Mouse (Mus musculus): ENCODE measurements around the gene Mpig6b. TPM values are rescaled to one million over a fixed set of nuclear protein-coding genes. Genes with fewer than 3 reads are reported as not detected.

Gene Mpig6b
- total RNA-seq (2021): 1 to 10 TPM in 1 of 2 experiments, under 1 TPM in 1; 0.31 to 2.4 TPM
- polyA plus RNA-seq (2012; rRNA removed): 0.32 and 1.4 TPM in 2 replicates
- long read RNA-seq, partial matches to known transcripts: 1 of 2 reads
- long read RNA-seq, other reads (novel, unspliced or antisense): 1 of 2 reads

- DNase-seq: no peak
- H3K27me3 ChIP-seq (ENCODE audit: control insufficient read depth, insufficient read depth, low read length): no peaks in the 10 kb centered on the region; the same call in 1 of the 2 replicates
- H3K9ac ChIP-seq (ENCODE audit: low read depth, low read length): peak within 1 kb of the TSS; percentile 36; the same call in 1 of the 2 replicates
- no peaks in the 10 kb centered on the region for H3K36me3 ChIP-seq (ENCODE audit: control insufficient read depth, insufficient read depth, low read length)
- H3K79me2 ChIP-seq (replicated peaks; ENCODE audit: control insufficient read depth, insufficient read depth, low read length): no peaks in the 10 kb centered on the region
- no peak for TF ChIP-seq EP300 (IDR thresholded peaks at IDR 0.05; ENCODE audit: insufficient read depth, low read depth, low read length)
- H3K4me3 ChIP-seq: peak within 1 kb of the TSS; percentile 18; the same call in 1 of the 2 replicates
- peaks cover 2% of the 10 kb centered on the region for H3K4me1 ChIP-seq (ENCODE audit: control insufficient read depth, insufficient read depth, low read length)
- intact Hi-C loops (cut with DNase I): no loop called here
- 71% methylated on average over 10 of the region's 10 CpGs for WGBS
- H3K27ac ChIP-seq: no peak within 1 kb of the TSS
These were observed at the start of gene Mpig6b for GRCm38 (mm10) chr17:35066084-35066483. Gene Mpig6b, minus strand, starts transcription at chr17:35066184.

DNA sequence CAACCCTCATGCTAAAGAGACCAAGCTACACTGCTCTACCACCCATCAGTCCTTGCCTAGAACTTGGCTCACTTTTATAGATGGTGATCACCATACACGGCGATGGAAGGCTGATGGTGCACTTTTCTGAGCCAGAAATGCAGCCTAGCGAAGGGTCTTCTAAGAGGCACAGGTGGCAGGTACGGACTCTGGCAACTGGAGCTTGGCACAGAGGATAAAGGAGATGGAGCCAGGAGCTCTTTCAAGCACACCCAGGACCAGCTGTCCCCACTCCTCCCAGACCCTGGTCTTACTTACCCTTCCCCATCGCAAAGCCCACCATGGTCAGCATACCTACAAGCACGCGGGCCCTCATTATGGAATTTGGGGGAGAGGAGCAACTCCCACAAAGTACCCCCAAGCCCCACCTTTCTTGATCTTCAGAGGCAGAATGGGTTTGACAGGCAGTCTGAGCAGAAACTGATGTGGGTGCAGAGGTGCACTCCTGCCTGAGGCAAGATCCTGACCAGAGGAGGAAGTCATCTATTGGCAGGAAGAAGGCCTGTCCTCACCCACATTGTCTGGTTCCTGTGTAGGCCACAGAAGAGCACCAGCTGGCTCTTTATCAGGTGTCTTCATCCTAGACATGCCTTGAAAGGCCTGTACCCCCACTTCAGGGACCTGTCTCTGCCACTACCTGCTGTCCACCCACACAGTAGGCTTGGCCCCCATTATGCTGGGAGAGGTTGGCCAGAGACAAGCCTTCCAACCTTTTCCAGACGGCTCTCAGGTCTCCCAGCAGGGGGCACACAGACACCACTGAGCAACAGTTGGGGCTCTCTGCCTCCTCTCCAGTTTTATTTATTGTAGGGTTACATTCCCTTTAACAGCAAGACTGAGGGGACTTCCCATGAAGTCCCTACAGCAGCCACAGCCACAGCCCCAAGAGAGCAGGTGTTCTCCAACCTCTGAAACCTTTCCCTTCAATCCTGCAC is 49.3 kb upstream of the Mpig6b start, which contains the start of gene Ly6g5b:
Gene Ly6g5b, minus strand, starts transcription at position 383 of the 974 bp plus-strand sequence.
- H3K79me2 ChIP-seq (replicated peaks; ENCODE audit: control insufficient read depth, insufficient read depth, low read length): peaks cover 2% of the 10 kb centered on the region; the same call in 1 of the 2 replicates
- H3K9ac ChIP-seq (ENCODE audit: low read depth, low read length): no peak within 1 kb of the TSS
- no peak within 1 kb of the TSS for H3K4me3 ChIP-seq
- H3K27me3 ChIP-seq (ENCODE audit: control insufficient read depth, insufficient read depth, low read length): no peaks in the 10 kb centered on the region
- 85% methylated on average over 8 of the region's 8 CpGs for WGBS
- intact Hi-C loops (cut with DNase I): no loop called here
- H3K36me3 ChIP-seq (ENCODE audit: control insufficient read depth, insufficient read depth, low read length): peaks cover 6% of the 10 kb centered on the region
- TF ChIP-seq EP300 (IDR thresholded peaks at IDR 0.05; ENCODE audit: insufficient read depth, low read depth, low read length) (no peak), CTCF (IDR thresholded peaks at IDR 0.05) (peak; percentile 56)
- peaks cover 4% of the 10 kb centered on the region for H3K4me1 ChIP-seq (ENCODE audit: control insufficient read depth, insufficient read depth, low read length)
- DNase-seq: no peak
- H3K27ac ChIP-seq: no peak within 1 kb of the TSS

DNA sequence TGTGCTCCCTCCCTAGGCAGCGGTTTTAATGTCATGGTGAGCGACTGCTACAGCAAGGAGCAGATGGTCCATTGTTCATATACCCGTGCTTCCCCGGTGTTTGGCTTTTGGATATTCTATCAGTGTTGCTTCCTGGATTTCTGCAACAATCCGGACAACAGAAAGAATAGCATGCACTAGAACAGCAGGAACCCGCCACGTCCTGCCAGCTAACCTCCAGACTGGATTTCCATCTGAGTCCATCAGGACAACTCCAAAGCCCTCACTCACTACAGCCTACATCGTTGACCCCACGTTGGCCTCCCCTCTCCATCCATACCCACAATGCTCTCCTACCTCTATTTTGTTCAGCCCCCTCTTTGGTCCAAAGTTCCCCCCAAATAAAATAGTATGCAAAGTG is 45.8 kb upstream of the Mpig6b start:
- Histone ChIP-seq H3K9ac (ENCODE audit: low read depth, low read length) (peak overlapping the region; percentile 34; the same call in 1 of the 2 replicates), H3K27me3 (ENCODE audit: control insufficient read depth, insufficient read depth, low read length) (no peaks in the 10 kb centered on the region), H3K27ac (no peak overlapping the region; the same call in 1 of the 2 replicates), H3K36me3 (ENCODE audit: control insufficient read depth, insufficient read depth, low read length) (no peaks in the 10 kb centered on the region), H3K4me3 (peak overlapping the region; percentile 12; the same call in 1 of the 2 replicates), H3K79me2 (replicated peaks; ENCODE audit: control insufficient read depth, insufficient read depth, low read length) (no peaks in the 10 kb centered on the region), H3K4me1 (ENCODE audit: control insufficient read depth, insufficient read depth, low read length) (peaks cover 2% of the 10 kb centered on the region)
- intact Hi-C loops (cut with DNase I): no loop called here
- DNase-seq: no peak
- 33% methylated on average over 9 of the region's 9 CpGs for WGBS
- TF ChIP-seq POLR2A (IDR thresholded peaks at IDR 0.05; ENCODE audit: insufficient read depth, low read depth, low read length) (peak; percentile 29; the same call in 1 of the 2 replicates), EP300 (IDR thresholded peaks at IDR 0.05; ENCODE audit: insufficient read depth, low read depth, low read length) (no peak)

- intact Hi-C loops (cut with DNase I): no loop called here
- Histone ChIP-seq H3K27me3 (ENCODE audit: control insufficient read depth, insufficient read depth, low read length) (no peaks in the 10 kb centered on the region), H3K4me1 (ENCODE audit: control insufficient read depth, insufficient read depth, low read length) (peaks cover 2% of the 10 kb centered on the region), H3K79me2 (replicated peaks; ENCODE audit: control insufficient read depth, insufficient read depth, low read length) (no peaks in the 10 kb centered on the region), H3K9ac (ENCODE audit: low read depth, low read length) (no peak within 1 kb of the TSS), H3K36me3 (ENCODE audit: control insufficient read depth, insufficient read depth, low read length) (no peaks in the 10 kb centered on the region), H3K27ac (no peak within 1 kb of the TSS), H3K4me3 (no peak within 1 kb of the TSS)
- 73% methylated on average over 6 of the region's 6 CpGs for WGBS
- no peak for TF ChIP-seq POLR2A (IDR thresholded peaks at IDR 0.05; ENCODE audit: insufficient read depth, low read depth, low read length)
- no peak for TF ChIP-seq CTCF (IDR thresholded peaks at IDR 0.05)
- TF ChIP-seq EP300 (IDR thresholded peaks at IDR 0.05; ENCODE audit: insufficient read depth, low read depth, low read length): no peak
- no peak for DNase-seq
These were observed 42.1 kb upstream of the Mpig6b start, which contains the start of gene Ly6g5c for GRCm38 (mm10) chr17:35108097-35108496. Gene Ly6g5c, plus strand, starts transcription at chr17:35108279.

GRCm38 (mm10) chr17:35106522-35106921 is 40.5 kb upstream of the Mpig6b start:
- TF ChIP-seq EP300 (IDR thresholded peaks at IDR 0.05; ENCODE audit: insufficient read depth, low read depth, low read length): no peak
- Histone ChIP-seq H3K79me2 (replicated peaks; ENCODE audit: control insufficient read depth, insufficient read depth, low read length) (no peaks in the 10 kb centered on the region), H3K4me1 (ENCODE audit: control insufficient read depth, insufficient read depth, low read length) (no peaks in the 10 kb centered on the region; the same call in 1 of the 2 replicates), H3K27me3 (ENCODE audit: control insufficient read depth, insufficient read depth, low read length) (no peaks in the 10 kb centered on the region), H3K9ac (ENCODE audit: low read depth, low read length) (no peak overlapping the region), H3K4me3 (no peak overlapping the region), H3K36me3 (ENCODE audit: control insufficient read depth, insufficient read depth, low read length) (no peaks in the 10 kb centered on the region), H3K27ac (no peak overlapping the region)
- intact Hi-C loops (cut with DNase I): loop anchor here (1.0 kb wide), 1 partner anchor 85 kb away; no protein-coding TSS in a partner anchor
- no peak for DNase-seq
- 64% methylated on average over 3 of the region's 3 CpGs for WGBS

All from heart, adult 2 months (tissue).